Mouse (Mus musculus) regulatory T cell (primary cell): ENCODE data around the gene Rassf7.

Source experiments
- in situ Hi-C: fragments of 300-600 bp; cut with MboI, MseI; formaldehyde crosslinking; loops from one replicate; pipeline ENCODE4 v1.15.1; 2025; ENCODE audit warnings: high pct_unique_total_duplicates

The Rassf7 gene

GRCm38 (mm10) chr7:141195754-141196153, 19.9 kb upstream of the Rassf7 start:
- in situ Hi-C loops, result no loop called here

GRCm38 (mm10) chr7:141196619-141197282, 18.9 kb upstream of the Rassf7 start:
- in situ Hi-C loops, result no loop called here

- in situ Hi-C loops, result no loop called here
Observed at GRCm38 (mm10) chr7:141198121-141198520, 17.5 kb upstream of the Rassf7 start.

DNA sequence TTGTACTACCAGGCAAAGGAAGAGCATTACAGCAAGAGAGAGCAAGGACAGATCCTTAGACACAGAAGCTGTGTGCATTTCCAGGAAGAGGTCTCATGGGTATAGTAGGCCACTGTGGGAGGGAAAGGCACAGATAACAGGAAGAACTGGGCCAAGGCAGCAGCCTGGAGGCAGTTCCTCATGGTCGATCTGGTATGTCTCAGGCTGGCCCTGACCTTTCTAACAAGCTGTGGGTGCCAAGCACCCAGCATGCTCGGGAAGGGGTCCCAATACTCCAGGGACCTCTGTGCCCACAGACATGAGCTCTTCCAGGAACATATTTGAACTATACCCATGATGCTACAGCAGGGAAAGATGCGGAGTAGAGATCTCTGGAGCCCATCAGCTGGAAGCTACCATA, 11.1 kb upstream of the Rassf7 start:
- in situ Hi-C loops, result no loop called here

GRCm38 (mm10) chr7:141205504-141205903, 10.2 kb upstream of the Rassf7 start:
- in situ Hi-C loops, result no loop called here

DNA sequence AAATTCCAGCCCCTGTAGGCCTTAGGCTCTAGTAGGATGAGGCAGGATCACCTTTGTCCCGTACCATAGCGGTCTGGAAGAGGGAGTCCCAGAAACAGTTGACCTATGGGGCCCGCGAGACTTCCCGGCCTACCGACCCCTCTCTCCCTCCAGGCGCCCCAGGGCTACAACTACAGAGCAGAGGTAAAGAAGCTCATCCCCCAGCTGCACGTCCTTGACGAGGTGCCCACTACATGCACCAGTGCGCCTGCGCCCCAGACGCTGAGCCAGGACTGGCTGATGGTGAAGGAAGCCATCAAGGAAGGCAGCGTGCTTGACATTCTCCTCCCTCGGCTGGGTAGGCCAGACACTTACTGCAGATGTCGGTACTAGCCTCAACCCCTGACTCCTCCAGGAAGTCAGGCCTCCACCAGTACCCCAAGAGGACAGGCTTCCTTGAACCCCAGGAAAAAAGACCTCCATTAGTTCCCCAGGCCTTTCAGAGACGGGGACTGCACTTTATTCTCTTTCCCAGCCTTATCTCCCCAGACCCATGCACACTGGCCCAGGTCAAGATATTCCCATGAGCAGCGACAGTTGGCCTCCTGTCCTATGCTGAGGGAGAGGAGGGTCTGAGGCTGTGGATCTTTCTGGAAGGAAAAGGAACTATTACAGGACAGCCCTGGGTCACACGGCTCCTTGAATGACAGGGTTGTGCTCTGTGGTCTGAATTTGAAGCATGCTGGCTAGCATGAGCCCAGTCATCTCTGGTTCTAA, 9.3 kb upstream of the Rassf7 start:
- in situ Hi-C loops, result no loop called here

DNA sequence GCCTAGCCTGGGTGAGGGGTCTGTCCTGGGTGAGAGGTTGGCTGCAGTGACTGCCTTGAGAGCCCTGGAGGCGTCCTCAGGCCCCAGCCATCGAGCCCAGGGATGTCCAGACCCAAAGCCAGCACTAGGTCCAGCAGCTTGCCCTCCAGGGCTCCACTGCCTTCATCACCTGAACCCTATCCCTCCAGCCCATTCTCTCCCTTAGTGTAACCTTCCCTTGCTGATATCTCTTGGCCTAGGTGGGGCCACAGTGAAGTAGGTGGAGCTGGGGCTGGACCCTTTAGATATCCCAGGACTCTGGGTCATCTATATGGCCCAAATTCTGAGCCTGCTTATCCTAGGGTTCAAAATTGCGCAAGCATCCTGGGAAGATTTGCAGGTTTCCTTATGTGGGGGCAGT, 6.1 kb upstream of the Rassf7 start:
- in situ Hi-C loops, result no loop called here

GRCm38 (mm10) chr7:141210137-141210536, 5.5 kb upstream of the Rassf7 start:
- in situ Hi-C loops, result no loop called here

DNA sequence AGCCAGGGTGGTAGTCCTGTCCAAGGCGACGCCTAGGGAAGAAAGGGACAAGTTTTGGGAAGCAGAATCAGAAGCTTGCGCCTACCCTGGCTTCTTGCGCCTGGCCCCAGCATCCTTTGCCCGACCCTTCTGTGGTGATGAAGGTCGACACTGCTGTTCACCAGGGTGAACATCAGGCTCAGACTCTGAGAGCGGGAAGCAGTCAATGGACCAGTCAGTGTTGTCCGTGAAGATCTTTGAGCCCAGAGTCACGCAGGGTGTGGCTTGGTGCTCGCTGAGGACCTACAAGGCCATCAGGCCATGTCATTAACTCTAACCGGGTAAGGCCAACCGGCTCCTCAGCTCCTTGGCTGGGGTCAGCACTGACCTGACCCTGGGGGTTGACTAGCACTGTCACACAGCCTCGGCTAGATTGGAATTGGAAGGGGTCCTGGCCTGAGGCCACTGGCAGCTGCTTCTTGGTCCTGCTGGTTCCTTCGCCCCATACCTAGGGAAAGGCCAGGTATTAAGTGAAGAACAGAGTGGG, 5.0 kb upstream of the Rassf7 start:
- in situ Hi-C loops, result no loop called here

DNA sequence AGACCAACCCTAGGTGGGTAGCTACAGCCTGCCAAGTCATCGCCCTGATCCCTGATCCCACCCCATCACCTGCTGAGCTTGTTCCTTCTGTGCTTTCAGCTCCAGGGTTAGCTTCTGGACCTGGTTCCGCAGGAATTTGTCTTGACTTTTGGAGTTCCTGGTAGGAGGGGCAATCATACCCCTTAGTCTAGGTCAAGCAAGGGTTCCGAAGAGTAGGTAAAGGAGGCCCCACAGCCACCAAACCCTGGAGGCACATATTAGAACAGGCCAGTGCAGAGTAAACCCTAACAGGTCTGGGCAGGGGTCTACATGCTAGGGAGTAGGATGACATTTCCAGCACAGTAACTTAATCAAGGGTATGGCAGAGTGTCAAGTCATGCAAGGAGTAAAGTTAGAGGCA, 2.5 kb upstream of the Rassf7 start:
- in situ Hi-C loops, result no loop called here

DNA sequence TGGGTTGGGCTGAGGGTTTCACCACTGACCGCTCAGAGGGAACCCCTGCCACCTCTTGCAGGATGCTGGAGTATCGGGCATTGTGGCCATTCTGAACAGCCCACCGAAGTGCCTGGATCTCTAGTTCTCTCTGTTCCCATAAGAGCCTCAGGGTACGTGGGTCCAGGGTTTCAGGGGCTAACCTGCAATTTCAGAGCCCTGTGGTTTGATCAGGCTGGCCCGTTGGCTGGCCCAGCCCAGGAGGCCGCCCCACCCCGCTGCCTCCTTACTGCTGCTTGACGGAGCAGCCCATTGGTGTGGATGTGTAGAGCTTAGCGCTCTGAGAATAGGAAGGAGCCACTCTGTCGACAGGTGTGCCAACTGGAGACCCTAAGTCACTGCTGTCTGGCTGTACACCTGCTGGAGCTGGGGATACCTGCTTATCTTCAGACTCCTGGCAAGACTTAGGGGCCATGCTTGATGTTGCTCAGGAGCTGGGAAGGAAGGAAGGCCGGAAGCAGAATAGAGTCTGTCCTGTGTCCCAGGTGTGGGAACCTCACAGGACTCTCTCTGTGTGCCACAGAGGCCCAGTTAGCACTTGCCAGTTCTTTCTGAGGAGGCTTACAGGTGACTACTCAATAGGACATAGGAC, 1.9 kb upstream of the Rassf7 start, which contains the start of gene Lmntd2:
TSS of gene Lmntd2 (minus strand) at position 476 of the 631 bp plus-strand sequence.
- in situ Hi-C loops, result no loop called here

DNA sequence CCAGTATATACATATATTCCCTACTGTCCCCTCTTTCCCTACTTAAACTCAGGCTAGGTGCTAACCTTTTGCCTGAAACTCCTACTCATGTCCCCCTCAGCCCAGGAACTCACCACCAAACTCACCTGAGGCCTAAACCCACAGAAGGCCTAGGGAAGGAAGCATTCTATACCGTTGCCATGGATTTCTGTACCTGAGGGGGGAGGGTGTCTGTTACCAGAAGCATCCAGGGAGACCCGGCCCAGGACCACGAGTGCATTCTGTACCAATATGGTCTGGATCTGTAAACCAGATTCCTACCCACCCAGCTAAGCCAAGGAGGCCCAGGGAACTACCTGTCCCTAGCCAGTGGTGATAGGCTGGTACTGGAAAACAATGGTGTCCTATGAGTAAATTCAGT, 1.4 kb upstream of the Rassf7 start:
- in situ Hi-C loops, result no loop called here

- in situ Hi-C loops, result no loop called here
Observed at GRCm38 (mm10) chr7:141215880-141216733, 447 bp downstream of the Rassf7 start.

DNA sequence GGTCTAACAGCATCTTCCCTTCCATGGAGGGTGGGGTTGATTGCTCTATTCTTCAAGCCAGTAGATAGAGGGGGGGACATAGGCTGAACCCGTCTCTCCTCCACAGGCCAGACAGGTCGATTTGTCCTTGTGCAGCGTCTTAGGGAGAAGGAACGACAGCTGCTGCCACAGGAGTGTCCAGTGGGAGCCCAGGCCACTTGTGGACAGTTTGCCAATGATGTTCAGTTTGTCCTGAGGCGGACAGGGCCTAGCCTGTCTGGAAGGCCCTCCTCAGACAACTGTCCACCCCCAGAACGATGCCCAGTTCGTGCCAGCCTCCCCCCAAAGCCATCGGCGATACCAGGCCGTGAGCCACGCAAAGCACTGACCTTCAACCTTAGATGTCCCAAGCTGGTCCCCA, 1.2 kb downstream of the Rassf7 start:
- in situ Hi-C loops, result no loop called here

GRCm38 (mm10) chr7:141217343-141218013, 1.8 kb downstream of the Rassf7 start:
- in situ Hi-C loops, result no loop called here

DNA sequence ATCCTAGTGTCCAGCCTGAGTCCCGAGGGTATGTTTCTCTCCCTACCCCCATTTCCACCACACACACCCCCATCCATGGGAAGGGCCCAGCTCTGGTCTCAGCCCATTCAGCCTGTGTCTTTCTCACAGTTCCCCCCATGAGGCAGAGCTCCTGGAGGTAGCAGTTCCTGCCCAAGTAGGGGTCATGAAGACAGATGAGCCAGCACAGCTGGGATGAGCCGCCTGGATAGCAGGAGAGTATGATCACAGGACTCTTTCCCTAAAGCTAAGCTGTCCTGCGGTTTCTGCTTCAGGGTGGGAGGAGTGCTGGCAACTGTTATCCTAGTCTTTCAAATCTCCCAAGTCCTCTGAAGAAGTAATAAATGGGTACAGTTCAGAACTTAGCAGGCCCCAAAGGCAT, 2.5 kb downstream of the Rassf7 start:
- in situ Hi-C loops, result no loop called here

GRCm38 (mm10) chr7:141218557-141219133, 3.0 kb downstream of the Rassf7 start:
- in situ Hi-C loops, result no loop called here

DNA sequence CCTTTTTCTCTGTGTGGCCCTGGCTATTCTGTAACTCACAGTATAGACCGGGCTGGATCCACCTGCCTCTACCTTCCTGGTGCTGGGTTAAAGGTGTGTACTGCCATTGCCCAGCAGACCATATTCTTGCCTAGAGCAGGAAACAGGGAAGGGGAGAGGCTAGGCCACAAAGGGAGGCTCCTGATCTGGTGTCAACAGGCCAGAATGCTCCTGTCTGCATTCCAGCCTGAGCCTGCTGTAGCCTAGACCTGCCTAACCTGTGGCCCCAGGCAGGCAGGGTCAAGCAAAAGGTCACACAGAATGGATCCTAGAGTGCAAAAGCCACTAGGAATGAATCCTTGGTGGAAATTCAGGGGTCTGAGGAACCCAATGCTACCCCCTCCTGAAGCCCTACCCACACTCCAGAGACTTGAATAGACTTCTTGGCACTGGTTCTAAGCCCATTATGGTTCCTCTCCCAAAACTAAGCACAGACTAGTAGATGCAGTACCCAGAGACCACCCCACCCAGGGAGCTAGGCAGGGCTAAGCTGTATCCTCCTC, 4.0 kb downstream of the Rassf7 start:
- in situ Hi-C loops, result no loop called here

DNA sequence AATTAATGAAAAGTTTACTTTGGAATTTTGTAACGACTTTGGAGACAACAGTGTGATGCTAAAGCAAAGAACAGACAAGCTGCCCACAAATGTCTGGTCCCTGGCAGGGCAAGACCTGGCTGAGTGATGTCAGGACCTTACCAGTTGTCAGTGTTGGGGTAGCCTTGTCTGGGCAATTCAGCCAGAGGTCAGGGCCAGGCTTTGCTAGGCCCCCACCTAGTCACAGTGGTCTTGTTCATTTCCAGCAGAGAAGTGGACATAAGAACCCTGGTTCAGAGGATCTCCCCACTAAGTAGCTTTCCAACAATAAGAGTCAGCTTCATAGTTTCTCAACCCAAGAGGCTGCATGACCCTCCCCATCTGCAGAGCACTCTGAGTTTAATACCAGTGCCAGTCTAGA, 4.7 kb downstream of the Rassf7 start:
- in situ Hi-C loops, result no loop called here
